Mouse (Mus musculus): Measurements from ENCODE around the gene Gm9821.

DNA sequence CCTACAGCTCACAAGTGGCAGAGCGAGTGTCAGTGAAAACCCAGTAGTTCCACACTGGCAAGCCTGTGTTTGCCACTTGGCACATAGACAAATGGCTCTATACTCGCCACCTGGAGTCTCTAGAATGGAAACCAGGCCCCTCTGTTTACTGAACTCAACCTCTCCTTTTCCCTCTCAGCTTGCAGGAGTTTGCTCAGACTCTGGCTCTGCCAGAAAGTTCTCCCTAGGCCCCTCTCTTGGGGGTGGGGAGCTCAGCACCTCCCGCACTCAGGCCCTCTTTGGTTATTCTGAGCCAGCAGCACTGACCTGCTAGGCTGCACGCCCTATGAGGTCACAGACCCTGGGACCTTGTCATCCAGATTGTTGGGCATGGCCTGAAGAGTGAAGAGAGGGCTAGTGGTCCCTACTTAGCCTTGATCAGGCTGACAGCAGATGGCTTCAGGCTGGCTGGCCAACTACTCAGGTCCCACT is 9.7 kb downstream of the Gm9821 start:
- TF ChIP-seq CTCF (IDR thresholded peaks at IDR 0.05 in 2 of 3, conservative IDR thresholded peaks at IDR 0.05 in 1 of 3; ENCODE audit: control insufficient read depth in 1 of 3, insufficient read depth in 1 of 3, low read depth in 2 of 3, low read length in 3 of 3, poor library complexity in 1 of 3, severe bottlenecking in 1 of 3), result no peak
- TF ChIP-seq SIN3A (IDR thresholded peaks at IDR 0.05; ENCODE audit: low read length), result no peak
- no peak for TF ChIP-seq ZNF384 (IDR thresholded peaks at IDR 0.05; ENCODE audit: low read depth, low read length)
- no peak for TF ChIP-seq POLR2A (IDR thresholded peaks at IDR 0.05; ENCODE audit: control insufficient read depth in 1 of 2, insufficient read depth in 1 of 2, low read depth in 1 of 2, low read length in 2 of 2, poor library complexity in 1 of 2)
- TF ChIP-seq KAT2A (conservative IDR thresholded peaks at IDR 0.05; ENCODE audit: low read depth, low read length), result no peak
- no peak for TF ChIP-seq TBP (IDR thresholded peaks at IDR 0.05; ENCODE audit: low read depth, low read length)
- no peak for TF ChIP-seq E2F4 (IDR thresholded peaks at IDR 0.05; ENCODE audit: borderline replicate concordance, low read depth, low read length)

Measured in MEL (cell line).